Mouse (Mus musculus): ENCODE measurements around the gene Ptprd. TPM values are rescaled to one million over a fixed set of nuclear protein-coding genes. Genes with fewer than 3 reads are reported as not detected.

Ptprd gene
- polyA plus RNA-seq, 1 experiment from 2014 or later: 14.0 TPM

GRCm38 (mm10) chr4:75995841-75996240, 2215.9 kb downstream of the Ptprd start:
- Histone ChIP-seq H3K9me3 (ENCODE audit: control insufficient read depth, low read length) (no peaks in the 10 kb centered on the region), H3K9ac (ENCODE audit: low read length) (no peak overlapping the region), H3K36me3 (ENCODE audit: control insufficient read depth, insufficient read depth, low read length) (no peaks in the 10 kb centered on the region), H3K4me2 (ENCODE audit: low read depth, low read length) (no peak overlapping the region), H3K4me1 (replicated peaks; ENCODE audit: control insufficient read depth, insufficient read depth, low read length) (no peaks in the 10 kb centered on the region), H3K27me3 (ENCODE audit: control insufficient read depth, insufficient read depth, low read depth, low read length) (no peaks in the 10 kb centered on the region), H3K4me3 (ENCODE audit: low read length) (no peak overlapping the region), H3K27ac (ENCODE audit: low read length) (no peak overlapping the region)
- WGBS: 52% methylated on average over 4 of the region's 4 CpGs
- ATAC-seq (ENCODE audit: low read depth): no peak

GRCm38 (mm10) chr4:75994576-75994975, 2217.2 kb downstream of the Ptprd start:
- Histone ChIP-seq H3K4me3 (ENCODE audit: low read length) (no peak overlapping the region), H3K36me3 (ENCODE audit: control insufficient read depth, insufficient read depth, low read length) (no peaks in the 10 kb centered on the region), H3K9ac (ENCODE audit: low read length) (no peak overlapping the region), H3K27me3 (ENCODE audit: control insufficient read depth, insufficient read depth, low read depth, low read length) (no peaks in the 10 kb centered on the region), H3K4me2 (ENCODE audit: low read depth, low read length) (no peak overlapping the region), H3K27ac (ENCODE audit: low read length) (no peak overlapping the region), H3K4me1 (replicated peaks; ENCODE audit: control insufficient read depth, insufficient read depth, low read length) (no peaks in the 10 kb centered on the region), H3K9me3 (ENCODE audit: control insufficient read depth, low read length) (no peaks in the 10 kb centered on the region)
- no peak for ATAC-seq (ENCODE audit: low read depth)
- WGBS: 88% methylated on average over 4 of the region's 4 CpGs

GRCm38 (mm10) chr4:75993092-75993491, 2218.7 kb downstream of the Ptprd start:
- Histone ChIP-seq H3K4me2 (ENCODE audit: low read depth, low read length) (no peak overlapping the region), H3K4me3 (ENCODE audit: low read length) (no peak overlapping the region), H3K27me3 (ENCODE audit: control insufficient read depth, insufficient read depth, low read depth, low read length) (no peaks in the 10 kb centered on the region), H3K27ac (ENCODE audit: low read length) (no peak overlapping the region), H3K9me3 (ENCODE audit: control insufficient read depth, low read length) (no peaks in the 10 kb centered on the region), H3K9ac (ENCODE audit: low read length) (no peak overlapping the region), H3K36me3 (ENCODE audit: control insufficient read depth, insufficient read depth, low read length) (no peaks in the 10 kb centered on the region), H3K4me1 (replicated peaks; ENCODE audit: control insufficient read depth, insufficient read depth, low read length) (no peaks in the 10 kb centered on the region)
- WGBS: 90% methylated on average over 7 of the region's 7 CpGs
- ATAC-seq (ENCODE audit: low read depth): no peak

- no peak for ATAC-seq (ENCODE audit: low read depth)
- H3K27ac ChIP-seq (ENCODE audit: low read length): no peak overlapping the region
- no peaks in the 10 kb centered on the region for H3K36me3 ChIP-seq (ENCODE audit: control insufficient read depth, insufficient read depth, low read length)
- 68% methylated on average over 6 of the region's 6 CpGs for WGBS
- H3K4me1 ChIP-seq (replicated peaks; ENCODE audit: control insufficient read depth, insufficient read depth, low read length): no peaks in the 10 kb centered on the region
- H3K27me3 ChIP-seq (ENCODE audit: control insufficient read depth, insufficient read depth, low read depth, low read length): no peaks in the 10 kb centered on the region
- no peak overlapping the region for H3K4me2 ChIP-seq (ENCODE audit: low read depth, low read length)
- H3K4me3 ChIP-seq (ENCODE audit: low read length): no peak overlapping the region
- H3K9ac ChIP-seq (ENCODE audit: low read length): no peak overlapping the region
- H3K9me3 ChIP-seq (ENCODE audit: control insufficient read depth, low read length): no peaks in the 10 kb centered on the region
Measured at GRCm38 (mm10) chr4:75991621-75992245, 2220.0 kb downstream of the Ptprd start.

GRCm38 (mm10) chr4:75974728-75975127, 2237.0 kb downstream of the Ptprd start:
- no peak for ATAC-seq (ENCODE audit: low read depth)
- no peak overlapping the region for H3K27ac ChIP-seq (ENCODE audit: low read length)

GRCm38 (mm10) chr4:75973322-75973721, 2238.4 kb downstream of the Ptprd start:
- Histone ChIP-seq H3K27ac (ENCODE audit: low read length) (no peak overlapping the region), H3K4me2 (ENCODE audit: low read depth, low read length) (no peak overlapping the region), H3K4me3 (ENCODE audit: low read length) (no peak overlapping the region), H3K9ac (ENCODE audit: low read length) (no peak overlapping the region), H3K4me1 (replicated peaks; ENCODE audit: control insufficient read depth, insufficient read depth, low read length) (no peaks in the 10 kb centered on the region), H3K27me3 (ENCODE audit: control insufficient read depth, insufficient read depth, low read depth, low read length) (no peaks in the 10 kb centered on the region), H3K36me3 (ENCODE audit: control insufficient read depth, insufficient read depth, low read length) (no peaks in the 10 kb centered on the region), H3K9me3 (ENCODE audit: control insufficient read depth, low read length) (no peaks in the 10 kb centered on the region)
- WGBS: 81% methylated on average over 1 of the region's 1 CpGs
- no peak for ATAC-seq (ENCODE audit: low read depth)

More at GRCm38 (mm10) chr4:75974728-75975127, 2237.0 kb downstream of the Ptprd start:
- Histone ChIP-seq H3K4me1 (replicated peaks; ENCODE audit: control insufficient read depth, insufficient read depth, low read length) (no peaks in the 10 kb centered on the region), H3K27me3 (ENCODE audit: control insufficient read depth, insufficient read depth, low read depth, low read length) (no peaks in the 10 kb centered on the region), H3K4me3 (ENCODE audit: low read length) (no peak overlapping the region), H3K36me3 (ENCODE audit: control insufficient read depth, insufficient read depth, low read length) (no peaks in the 10 kb centered on the region), H3K9ac (ENCODE audit: low read length) (no peak overlapping the region), H3K4me2 (ENCODE audit: low read depth, low read length) (no peak overlapping the region), H3K9me3 (ENCODE audit: control insufficient read depth, low read length) (no peaks in the 10 kb centered on the region)
- WGBS: 84% methylated on average over 3 of the region's 3 CpGs

- Histone ChIP-seq H3K36me3 (ENCODE audit: control insufficient read depth, insufficient read depth, low read length) (no peaks in the 10 kb centered on the region), H3K4me1 (replicated peaks; ENCODE audit: control insufficient read depth, insufficient read depth, low read length) (no peaks in the 10 kb centered on the region), H3K27me3 (ENCODE audit: control insufficient read depth, insufficient read depth, low read depth, low read length) (no peaks in the 10 kb centered on the region), H3K4me2 (ENCODE audit: low read depth, low read length) (no peak overlapping the region), H3K27ac (ENCODE audit: low read length) (no peak overlapping the region), H3K9me3 (ENCODE audit: control insufficient read depth, low read length) (no peaks in the 10 kb centered on the region), H3K9ac (ENCODE audit: low read length) (no peak overlapping the region), H3K4me3 (ENCODE audit: low read length) (no peak overlapping the region)
- ATAC-seq (ENCODE audit: low read depth): no peak
- 77% methylated on average over 2 of the region's 2 CpGs for WGBS
Measured at GRCm38 (mm10) chr4:75969961-75970360, 2241.8 kb downstream of the Ptprd start.

GRCm38 (mm10) chr4:75968618-75969017, 2243.1 kb downstream of the Ptprd start:
- no peaks in the 10 kb centered on the region for H3K9me3 ChIP-seq (ENCODE audit: control insufficient read depth, low read length)
- no peak overlapping the region for H3K9ac ChIP-seq (ENCODE audit: low read length)
- H3K27ac ChIP-seq (ENCODE audit: low read length): no peak overlapping the region
- no peak for ATAC-seq (ENCODE audit: low read depth)
- WGBS: 58% methylated on average over 2 of the region's 2 CpGs
- H3K27me3 ChIP-seq (ENCODE audit: control insufficient read depth, insufficient read depth, low read depth, low read length): no peaks in the 10 kb centered on the region
- H3K4me2 ChIP-seq (ENCODE audit: low read depth, low read length): no peak overlapping the region
- H3K36me3 ChIP-seq (ENCODE audit: control insufficient read depth, insufficient read depth, low read length): no peaks in the 10 kb centered on the region
- no peak overlapping the region for H3K4me3 ChIP-seq (ENCODE audit: low read length)
- H3K4me1 ChIP-seq (replicated peaks; ENCODE audit: control insufficient read depth, insufficient read depth, low read length): no peaks in the 10 kb centered on the region

GRCm38 (mm10) chr4:75965810-75966209, 2246.0 kb downstream of the Ptprd start:
- Histone ChIP-seq H3K9ac (ENCODE audit: low read length) (no peak overlapping the region), H3K4me3 (ENCODE audit: low read length) (no peak overlapping the region), H3K4me2 (ENCODE audit: low read depth, low read length) (no peak overlapping the region), H3K27me3 (ENCODE audit: control insufficient read depth, insufficient read depth, low read depth, low read length) (no peaks in the 10 kb centered on the region), H3K9me3 (ENCODE audit: control insufficient read depth, low read length) (no peaks in the 10 kb centered on the region), H3K4me1 (replicated peaks; ENCODE audit: control insufficient read depth, insufficient read depth, low read length) (peaks cover 2% of the 10 kb centered on the region), H3K36me3 (ENCODE audit: control insufficient read depth, insufficient read depth, low read length) (no peaks in the 10 kb centered on the region), H3K27ac (ENCODE audit: low read length) (no peak overlapping the region)
- ATAC-seq (ENCODE audit: low read depth): peak; percentile 57
- 63% methylated on average over 3 of the region's 3 CpGs for WGBS

- 49% methylated on average over 2 of the region's 2 CpGs for WGBS
- H3K4me2 ChIP-seq (ENCODE audit: low read depth, low read length): no peak overlapping the region
- H3K27me3 ChIP-seq (ENCODE audit: control insufficient read depth, insufficient read depth, low read depth, low read length): no peaks in the 10 kb centered on the region
- no peaks in the 10 kb centered on the region for H3K36me3 ChIP-seq (ENCODE audit: control insufficient read depth, insufficient read depth, low read length)
- no peak overlapping the region for H3K4me3 ChIP-seq (ENCODE audit: low read length)
- H3K9ac ChIP-seq (ENCODE audit: low read length): no peak overlapping the region
- no peaks in the 10 kb centered on the region for H3K9me3 ChIP-seq (ENCODE audit: control insufficient read depth, low read length)
- ATAC-seq (ENCODE audit: low read depth): peak; percentile 57
- peaks cover 2% of the 10 kb centered on the region for H3K4me1 ChIP-seq (replicated peaks; ENCODE audit: control insufficient read depth, insufficient read depth, low read length)
- no peak overlapping the region for H3K27ac ChIP-seq (ENCODE audit: low read length)
Measured at GRCm38 (mm10) chr4:75962916-75963315, 2248.8 kb downstream of the Ptprd start.

Data from lung, embryonic 16.5 days (tissue).